Mouse (Mus musculus) T-helper 17 cell (primary cell): ENCODE data around the gene D16Ertd472e.

ENCODE experiments used
- in situ Hi-C, 2 experiments: fragments of 300-600 bp; cut with MboI, MseI; formaldehyde crosslinking; loops; 1 replicate in 1 of 2; 2 replicates in 1 of 2; pipeline ENCODE4 v1.15.1; 2025; ENCODE audit warnings: high pct_unique_total_duplicates in 2 of 2

The D16Ertd472e gene

DNA sequence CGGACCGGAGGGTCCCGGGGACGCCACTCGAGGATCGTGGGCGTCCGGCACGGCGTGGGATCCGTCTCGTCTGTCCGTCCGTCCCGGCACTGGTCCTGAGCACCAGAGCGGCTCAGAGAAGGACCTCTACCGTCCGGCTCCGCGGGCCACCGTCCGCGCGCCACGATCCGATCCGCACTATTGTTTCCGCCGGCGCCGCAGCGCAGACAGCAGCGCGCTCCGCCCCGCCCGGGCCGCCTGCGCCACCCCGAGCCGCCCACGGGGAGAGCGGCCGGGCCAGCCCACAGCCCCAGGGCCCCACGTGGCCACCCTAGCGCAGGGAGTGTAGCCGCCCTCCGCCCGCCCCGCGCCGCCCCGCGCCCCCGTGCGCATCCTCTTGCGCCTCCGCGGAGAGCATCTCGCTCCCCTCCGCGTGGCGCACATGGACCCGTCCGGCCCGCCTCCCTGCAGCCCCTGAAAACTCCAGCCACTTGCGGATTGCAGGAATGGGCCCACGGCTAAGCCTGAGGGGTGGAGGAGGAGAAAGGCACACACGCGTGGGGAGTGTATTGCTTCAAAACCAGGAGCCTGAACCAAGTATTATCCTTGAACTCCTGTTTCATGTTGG lies at the start of gene D16Ertd472e:
Gene D16Ertd472e (minus strand): TSS at position 231 of the 607 bp plus-strand sequence.
- in situ Hi-C loops = loop anchor here (5.0 to 10.0 kb wide), 3 partner anchors 44 to 202 kb away; partner anchors contain the start of gene Btg3 (in 1 of the 2)

DNA sequence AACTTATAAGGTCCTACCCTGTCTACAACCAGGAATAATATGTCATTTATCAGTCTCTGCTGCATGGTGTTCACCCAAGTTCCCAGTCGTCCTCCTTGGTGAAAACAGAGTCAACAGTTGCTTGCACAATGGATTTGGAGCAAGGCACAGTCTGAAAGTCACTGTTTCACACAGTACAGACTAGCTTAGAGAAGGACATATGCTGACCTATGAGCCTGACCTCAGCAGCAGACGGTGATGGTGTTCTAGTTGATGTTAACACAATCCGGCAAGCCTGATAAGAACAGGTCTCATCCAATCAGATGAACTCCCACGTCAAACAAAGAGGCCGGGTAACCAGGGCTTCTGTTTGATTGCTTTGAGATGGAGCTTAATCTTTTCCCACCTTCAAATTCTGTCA lies 46.2 kb upstream of the D16Ertd472e start:
- in situ Hi-C loops = loop anchor here (5.0 kb wide), 2 partner anchors 45 to 85 kb away; partner anchors contain the start of gene D16Ertd472e (in 2 of the 2)

DNA sequence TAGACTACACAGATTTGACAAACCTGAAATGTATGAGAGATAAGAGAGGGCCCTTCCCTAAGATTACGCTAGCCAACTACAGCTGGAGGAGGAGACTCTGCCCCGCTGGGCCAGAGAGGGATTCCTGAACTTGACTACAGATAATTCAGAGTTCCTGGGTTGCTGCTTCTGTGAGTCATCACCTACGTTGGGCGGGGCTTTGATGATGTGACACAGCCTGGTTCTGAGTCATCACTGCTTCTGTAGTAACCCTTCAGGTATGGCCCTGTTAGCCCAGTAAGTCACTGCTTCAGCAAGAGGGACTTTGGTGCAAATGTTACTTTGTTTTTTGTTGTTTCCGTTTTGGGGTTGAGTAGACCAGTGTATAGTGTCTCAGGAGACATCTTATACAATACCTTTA lies 42.9 kb upstream of the D16Ertd472e start:
- in situ Hi-C loops = no loop called here

DNA sequence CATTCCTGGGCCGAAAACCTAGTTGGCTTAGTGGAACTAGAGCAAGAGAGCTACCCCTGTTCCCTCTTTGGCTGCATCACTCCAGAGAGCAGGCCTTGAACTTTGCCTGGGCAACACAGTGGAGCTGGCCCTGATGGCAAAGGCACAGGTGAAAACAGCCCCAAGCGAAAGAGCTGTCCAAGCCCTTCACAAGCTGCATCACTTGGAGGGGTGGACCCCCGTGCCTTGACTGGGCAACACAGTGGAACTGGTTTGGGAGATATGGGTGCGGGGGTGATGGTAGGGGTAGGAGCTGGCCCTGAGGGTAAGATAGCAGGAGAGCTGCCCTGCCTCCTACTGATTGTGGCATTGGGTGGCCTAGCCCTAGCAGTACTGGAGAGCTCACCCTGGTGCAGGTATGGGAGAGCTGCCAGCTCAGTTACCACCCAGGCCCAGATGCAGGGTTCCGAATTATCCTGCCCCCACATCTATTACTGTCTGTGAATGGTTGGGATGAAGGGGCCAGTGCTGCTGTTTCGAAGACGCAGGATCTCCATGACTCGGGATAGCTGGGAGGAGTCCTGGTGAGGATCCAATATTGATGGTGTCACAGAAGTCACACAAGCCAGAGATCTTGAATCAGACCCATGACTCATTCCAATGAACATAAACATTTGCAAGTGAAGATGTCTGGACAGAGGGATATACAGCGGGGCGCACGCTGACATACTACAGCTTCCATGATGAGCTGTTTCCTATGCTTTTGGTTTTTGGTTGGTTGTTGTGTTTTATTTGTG lies 41.4 kb upstream of the D16Ertd472e start:
- in situ Hi-C loops = no loop called here

DNA sequence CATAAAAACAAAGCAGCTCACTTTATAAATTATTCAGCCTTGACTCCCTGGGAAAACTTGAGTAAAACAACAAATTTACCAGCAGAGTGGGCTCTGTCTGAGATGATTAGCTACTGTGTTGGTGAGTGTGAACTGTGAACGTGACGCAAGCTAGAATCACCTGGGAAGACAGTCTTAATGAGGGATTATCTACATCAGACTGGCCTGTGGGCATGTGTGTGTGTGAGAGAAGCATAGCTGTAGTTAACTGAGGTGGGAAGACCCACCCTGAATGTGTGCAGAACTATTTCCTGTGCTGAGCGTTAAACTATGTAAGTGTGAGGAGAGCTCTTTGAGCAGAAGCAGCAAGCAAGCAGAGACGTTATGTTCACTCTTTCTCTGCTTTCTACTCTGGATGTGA lies 29.7 kb upstream of the D16Ertd472e start:
- in situ Hi-C loops = no loop called here

DNA sequence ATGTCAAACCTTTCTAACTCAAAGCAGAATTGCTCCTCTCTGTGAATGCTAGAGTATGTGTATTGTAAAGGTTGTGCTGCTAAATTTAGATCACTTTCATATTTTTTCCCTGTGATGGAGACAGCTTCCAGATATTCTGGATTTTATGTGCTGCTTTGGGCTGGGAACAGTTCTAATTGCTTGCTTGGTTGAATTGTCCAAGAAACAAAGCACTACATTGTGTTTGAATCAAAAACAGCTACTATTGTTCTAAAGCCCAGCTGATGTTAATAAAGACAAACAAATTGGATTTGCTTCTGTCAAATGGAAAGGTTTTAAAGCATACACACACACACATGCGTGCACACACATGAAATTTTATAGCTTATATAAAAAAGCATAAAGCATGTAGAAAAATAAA lies 22.4 kb upstream of the D16Ertd472e start:
- in situ Hi-C loops = loop anchor here in 1 of 2 experiments (10.0 kb wide), 1 partner anchor 1064 kb away; no protein-coding TSS in a partner anchor

DNA sequence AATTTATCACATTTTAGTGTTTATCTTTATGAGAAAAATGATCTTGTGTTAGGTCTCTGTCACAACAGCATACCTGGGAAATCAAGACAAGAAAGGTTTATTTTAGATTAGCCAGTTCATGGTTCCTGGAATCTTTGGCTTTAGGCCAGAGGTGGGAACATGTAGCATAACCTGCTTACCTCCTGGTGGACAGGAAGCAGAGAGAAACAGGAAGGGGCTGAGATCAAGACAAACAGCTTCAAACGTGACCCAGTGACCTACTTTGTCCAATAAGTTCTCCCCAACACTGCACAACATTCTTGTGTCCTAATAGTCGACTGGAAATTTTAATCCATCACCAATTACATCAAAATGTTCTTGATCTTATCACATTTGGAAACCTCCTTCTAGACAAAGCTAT lies 19.9 kb upstream of the D16Ertd472e start:
- in situ Hi-C loops = loop anchor here in 1 of 2 experiments (10.0 kb wide), 1 partner anchor 1062 kb away; no protein-coding TSS in a partner anchor

DNA sequence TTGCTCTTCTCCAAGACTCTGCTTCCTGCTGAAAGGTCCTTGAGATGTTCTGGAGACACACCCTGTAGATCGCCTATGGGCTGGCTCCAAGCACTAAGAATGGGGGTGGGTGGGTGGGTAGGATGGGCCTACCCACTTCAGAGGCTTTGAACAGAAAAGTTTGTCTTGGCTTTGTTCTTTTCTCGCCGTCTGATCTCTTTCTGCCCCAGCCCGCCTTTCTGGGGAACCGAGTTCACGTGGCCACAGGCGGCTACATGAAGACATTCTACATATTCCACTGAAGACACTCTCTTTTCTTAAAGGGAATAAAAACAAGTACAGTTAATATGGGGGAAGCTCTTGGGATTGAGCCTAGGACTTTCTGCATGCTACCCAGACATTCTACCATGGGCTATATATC lies 19.3 kb upstream of the D16Ertd472e start:
- in situ Hi-C loops = loop anchor here in 1 of 2 experiments (10.0 kb wide), 1 partner anchor 1061 kb away; no protein-coding TSS in a partner anchor

DNA sequence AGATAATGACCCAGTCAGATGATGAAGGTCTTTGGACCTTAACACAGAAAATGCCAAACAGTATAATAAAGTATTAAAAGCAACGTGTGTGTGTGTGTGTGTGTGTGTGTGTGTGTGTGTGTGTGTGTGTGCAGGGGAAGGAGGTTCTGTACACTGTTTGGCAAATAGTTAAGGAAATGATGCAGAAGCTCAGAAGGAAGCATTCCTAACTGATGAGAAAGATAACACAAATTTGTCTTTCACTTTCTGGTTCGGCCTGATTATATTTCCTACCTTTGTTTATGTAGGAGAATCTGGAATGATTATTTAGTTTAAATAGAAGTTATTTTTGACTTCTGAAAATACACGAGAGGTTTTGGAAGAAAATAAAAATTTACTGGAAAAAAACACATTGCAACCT lies 17.6 kb upstream of the D16Ertd472e start:
- in situ Hi-C loops = loop anchor here in 1 of 2 experiments (10.0 kb wide), 1 partner anchor 1059 kb away; no protein-coding TSS in a partner anchor

DNA sequence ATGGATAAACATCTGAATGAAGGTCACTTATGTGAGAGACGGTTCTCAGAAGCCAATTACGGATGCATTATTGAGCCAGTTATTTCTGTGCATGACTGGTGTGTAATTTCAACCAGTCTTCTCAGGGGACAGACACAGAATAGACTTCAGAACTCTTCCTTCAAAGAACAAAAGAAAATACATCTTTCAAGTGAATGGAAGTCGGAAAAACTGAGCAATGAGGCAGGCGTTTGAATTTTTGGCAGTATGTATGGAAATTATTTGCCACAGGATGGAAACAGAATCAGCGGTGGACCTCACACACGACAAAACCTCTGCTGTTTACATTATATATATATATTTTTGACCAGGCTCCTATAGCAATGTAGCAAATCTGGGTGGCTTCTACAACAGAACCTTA lies 14.6 kb upstream of the D16Ertd472e start:
- in situ Hi-C loops = loop anchor here in 1 of 2 experiments (10.0 kb wide), 1 partner anchor 1056 kb away; no protein-coding TSS in a partner anchor

DNA sequence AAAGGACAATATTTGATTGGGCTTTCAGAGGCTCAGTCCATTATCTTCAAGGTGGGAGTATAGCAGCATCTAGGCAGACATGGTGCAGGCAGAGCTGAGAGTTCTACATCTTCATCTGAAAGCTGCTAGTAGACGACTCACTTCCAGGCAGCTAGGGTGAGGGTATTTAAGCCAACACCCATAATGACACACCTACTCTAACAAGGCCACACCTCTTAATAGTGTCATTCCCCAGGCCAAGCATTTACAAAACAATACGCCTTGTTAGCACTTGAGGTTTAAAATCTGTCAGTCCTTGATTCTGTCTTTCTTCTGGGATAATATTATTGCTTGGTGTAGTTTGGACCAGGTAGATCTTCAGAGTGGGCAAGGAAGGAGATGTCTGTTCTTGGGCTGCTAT lies 12.3 kb upstream of the D16Ertd472e start:
- in situ Hi-C loops = no loop called here

DNA sequence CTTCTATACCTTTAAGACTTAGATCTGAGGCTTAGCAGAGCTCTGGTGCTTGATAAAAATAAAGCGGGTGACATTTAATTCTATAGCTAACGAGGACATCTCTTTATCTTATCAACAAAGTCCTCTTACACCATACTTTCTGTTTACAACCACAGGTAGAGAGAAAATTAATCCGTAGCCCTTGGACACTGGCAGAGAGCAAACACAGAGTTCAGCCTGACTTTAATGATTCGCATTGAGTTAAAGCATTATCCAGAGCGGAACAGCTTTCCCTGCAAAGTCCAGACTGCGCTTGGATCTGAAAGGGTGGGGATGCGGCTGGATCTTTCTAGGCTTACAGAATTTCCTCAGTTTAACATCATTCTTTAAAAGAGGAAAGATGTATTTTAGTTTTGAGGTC lies 10.1 kb upstream of the D16Ertd472e start:
- in situ Hi-C loops = no loop called here

DNA sequence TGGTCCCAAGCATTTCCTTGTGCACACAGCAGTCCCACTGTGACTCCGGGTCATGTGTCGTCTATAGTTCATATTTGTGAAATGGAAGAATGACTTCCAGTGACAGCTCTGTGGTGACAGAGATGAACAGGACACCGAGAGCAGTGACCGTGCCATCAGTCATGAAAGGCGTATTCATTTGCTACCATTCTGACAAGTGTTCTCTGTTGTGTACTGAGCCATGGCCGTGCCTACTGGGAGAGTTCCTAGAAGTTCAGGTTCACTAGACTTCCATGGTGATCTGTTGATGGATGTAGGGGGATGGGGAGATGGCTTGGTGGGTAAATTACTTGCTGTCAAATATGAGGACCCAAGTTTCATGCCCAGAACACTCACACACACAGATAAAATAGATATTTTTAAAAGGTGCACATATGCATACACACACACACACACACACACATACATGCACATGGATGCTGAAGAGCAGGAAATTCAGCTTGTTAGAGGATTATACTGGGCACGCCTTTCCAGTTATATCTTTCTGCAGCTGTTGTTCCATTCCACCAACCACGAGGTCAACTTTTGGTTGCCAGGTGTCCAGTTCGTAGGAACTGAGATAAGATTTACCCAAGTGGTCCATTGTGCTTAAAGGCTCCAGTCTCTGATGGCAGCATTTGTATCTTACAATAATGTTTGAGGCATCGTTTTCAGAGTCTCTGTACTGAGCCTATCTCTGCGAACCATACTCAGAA lies 9.3 kb upstream of the D16Ertd472e start:
- in situ Hi-C loops = no loop called here

DNA sequence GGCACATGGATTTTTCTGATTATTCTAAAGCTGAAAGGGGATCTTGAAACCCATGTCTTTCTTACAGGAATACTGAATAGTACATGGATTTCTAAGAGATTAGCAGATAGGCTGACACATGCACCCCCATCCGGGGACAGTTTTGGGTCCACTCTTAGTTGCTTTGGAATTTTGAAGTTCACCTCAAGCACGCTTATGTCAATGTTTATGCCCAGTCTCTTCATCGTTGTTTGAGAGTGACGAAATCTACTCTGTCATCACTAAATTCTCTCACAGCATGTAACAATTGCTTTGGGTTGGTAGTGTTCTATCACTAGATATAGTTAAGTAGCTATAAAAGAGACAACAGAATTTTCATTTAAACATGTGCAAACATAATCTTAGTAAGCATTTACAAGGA lies 8.7 kb upstream of the D16Ertd472e start:
- in situ Hi-C loops = no loop called here

DNA sequence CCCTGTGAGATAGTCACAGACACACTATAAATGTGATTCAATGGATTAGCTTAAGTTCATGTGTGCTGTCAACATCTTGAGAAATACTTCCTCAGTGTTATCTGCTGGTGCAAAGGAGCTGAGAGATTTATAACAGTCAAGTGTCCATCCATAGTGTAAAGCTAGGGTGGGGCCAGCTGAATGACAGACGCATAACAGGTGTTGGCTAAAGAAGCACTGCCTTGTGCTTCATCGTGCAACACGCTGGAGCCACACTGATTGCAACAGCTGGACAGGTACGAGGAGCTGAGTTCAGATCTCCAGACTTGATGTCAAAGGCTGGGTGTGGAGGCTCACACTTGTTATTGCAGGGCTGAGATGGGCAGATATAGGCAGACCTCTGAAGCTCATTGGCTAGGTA lies 7.5 kb upstream of the D16Ertd472e start:
- in situ Hi-C loops = no loop called here

DNA sequence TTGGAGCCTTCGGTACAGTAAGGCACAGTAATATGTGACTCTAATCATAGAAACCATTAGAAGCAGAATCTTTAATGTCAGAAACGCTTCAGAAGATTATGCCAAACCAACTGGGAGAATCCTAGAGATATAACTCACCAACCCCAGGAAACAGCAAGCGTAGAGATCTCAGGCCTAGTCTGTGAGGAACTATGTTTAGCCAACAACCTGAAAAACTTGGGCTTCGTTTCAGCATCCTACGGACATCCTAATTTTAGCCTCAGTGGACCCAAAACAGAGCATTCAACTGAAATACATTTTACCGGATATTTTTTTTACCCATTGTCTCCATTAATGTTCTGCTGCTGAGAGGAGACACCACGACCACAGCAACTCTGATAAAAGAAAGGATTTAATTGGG lies 3.9 kb upstream of the D16Ertd472e start:
- in situ Hi-C loops = no loop called here

DNA sequence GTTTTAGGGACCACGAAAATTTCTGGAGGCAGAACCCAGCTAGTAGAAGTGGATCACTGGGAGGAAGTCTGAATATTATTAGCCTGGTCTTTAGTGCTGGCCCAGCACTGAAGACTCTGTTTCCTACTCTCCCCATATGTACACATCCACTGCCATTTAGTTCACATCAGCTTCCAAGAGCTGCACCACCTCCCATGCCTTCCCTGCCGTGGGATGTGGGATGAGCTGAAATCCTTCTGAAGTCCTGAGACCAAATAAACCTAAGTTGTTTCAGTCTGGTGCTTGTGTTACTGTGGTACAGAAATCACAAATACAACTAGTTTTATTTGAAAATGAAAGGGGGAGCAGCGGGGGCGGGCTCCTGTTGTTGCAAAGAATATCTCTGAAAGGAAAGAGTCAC lies 2.9 kb upstream of the D16Ertd472e start:
- in situ Hi-C loops = loop anchor here (5.0 to 10.0 kb wide), 3 partner anchors 43 to 205 kb away; partner anchors contain the start of gene Btg3 (in 1 of the 2)

DNA sequence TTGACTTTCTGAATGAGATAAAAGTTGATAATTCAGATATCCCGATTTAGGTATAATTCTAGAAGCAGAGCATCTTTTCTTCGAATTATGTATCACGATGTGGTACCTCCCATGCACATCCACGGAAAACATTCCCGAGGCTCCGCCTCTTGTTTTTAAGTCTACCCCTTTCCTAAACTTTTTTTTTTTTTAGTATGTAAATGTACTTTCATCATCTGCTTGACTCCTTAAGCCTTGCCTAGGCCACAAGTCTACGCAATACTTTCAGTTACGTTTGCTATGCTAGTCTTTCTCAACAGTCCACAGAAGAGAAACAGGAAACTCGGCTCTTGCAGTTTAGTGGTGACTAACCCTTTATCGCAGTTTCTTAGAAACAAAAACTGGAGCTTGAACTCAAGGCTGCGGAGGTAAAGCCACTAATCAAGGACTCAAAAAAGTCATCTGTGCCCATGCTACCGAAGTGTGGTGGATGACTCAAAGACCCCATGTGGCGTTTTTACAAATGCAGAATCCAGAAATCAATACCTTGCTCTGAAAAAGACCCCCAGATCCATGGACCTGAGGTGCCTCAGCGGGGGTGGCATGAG lies 670 bp upstream of the D16Ertd472e start:
- in situ Hi-C loops = loop anchor here (5.0 to 10.0 kb wide), 3 partner anchors 45 to 202 kb away; partner anchors contain the start of gene Btg3 (in 1 of the 2)

DNA sequence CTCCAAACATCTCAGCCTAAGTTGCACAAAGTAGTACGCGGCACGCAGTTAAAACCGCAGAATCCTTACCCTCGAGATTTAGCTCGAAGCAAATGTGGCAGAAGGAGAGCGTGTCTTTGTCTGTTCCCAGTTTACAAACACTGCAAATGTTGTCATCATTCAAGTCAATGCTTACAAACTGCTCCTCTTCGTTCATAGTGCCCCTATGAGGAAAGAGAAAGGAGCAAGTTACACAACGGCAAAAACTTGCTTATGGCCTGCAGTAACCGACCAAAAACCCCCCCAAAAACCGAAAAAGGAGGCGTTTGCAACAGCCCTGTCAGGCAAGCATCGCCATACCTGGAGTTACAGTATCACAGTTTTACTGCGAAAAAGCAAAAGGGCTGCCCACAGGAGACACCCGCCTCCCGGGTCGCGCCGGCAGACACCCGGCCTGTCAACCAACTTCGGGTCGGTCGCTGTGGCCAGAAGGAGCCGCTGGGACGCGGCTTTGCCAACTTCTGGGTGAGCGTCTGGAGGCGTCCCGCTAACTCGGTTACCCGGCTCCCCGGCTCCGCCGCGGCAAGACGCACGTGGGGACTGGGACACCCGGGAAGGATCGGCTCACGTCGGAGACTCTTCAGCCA lies 543 bp downstream of the D16Ertd472e start:
- in situ Hi-C loops = loop anchor here (5.0 to 10.0 kb wide), 3 partner anchors 44 to 201 kb away; partner anchors contain the start of gene Btg3 (in 1 of the 2)

DNA sequence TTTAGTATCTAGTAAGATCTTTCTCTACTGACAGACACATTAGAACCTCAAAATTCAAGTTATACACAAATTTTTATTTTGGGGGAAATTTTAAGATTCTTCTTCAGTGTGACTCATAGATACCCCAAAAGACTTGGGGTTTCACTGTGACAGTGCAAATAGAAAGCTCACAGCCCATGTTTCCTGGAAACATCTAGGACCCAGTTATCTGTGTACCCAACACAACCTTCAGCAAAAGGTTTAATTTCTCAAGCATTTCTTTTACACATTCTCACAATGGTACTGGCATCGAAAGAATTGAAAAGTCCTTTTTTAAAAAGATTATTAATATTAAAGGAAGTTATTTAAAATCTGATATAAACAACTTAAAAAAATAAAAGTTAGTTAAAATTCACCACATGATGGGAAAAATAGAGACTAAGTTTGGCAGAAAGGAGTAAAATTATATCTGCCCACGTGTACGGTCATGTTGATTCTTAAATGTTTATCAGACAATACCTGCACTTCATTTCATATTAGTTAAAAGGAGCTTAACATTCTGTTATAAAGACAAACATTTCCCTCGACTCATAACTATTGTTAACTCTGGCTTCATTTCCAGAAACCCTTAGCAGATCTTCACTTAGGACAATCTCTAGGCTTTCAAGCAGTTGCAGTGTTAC lies 1.2 kb downstream of the D16Ertd472e start:
- in situ Hi-C loops = loop anchor here (5.0 to 10.0 kb wide), 3 partner anchors 43 to 201 kb away; partner anchors contain the start of gene Btg3 (in 1 of the 2)
